Mouse (Mus musculus) neural tube, postnatal 0 days (tissue): ENCODE measurements around the gene Abcd3. TPM values are rescaled to one million over a fixed set of nuclear protein-coding genes. Genes with fewer than 3 reads are reported as not detected.

Experiments used
- polyA plus RNA-seq: library from polyadenylated mRNA; unstranded; fragments of >200 nt; fragmentation: Nextera tagmentation; extraction: Ambion mirVana; gene quantifications from 2 replicates; pipeline ENCODE4 v1.2.1, GENCODE M21; 2015

Gene Abcd3
- 76.0 and 76.5 TPM in 2 replicates for polyA plus RNA-seq

DNA sequence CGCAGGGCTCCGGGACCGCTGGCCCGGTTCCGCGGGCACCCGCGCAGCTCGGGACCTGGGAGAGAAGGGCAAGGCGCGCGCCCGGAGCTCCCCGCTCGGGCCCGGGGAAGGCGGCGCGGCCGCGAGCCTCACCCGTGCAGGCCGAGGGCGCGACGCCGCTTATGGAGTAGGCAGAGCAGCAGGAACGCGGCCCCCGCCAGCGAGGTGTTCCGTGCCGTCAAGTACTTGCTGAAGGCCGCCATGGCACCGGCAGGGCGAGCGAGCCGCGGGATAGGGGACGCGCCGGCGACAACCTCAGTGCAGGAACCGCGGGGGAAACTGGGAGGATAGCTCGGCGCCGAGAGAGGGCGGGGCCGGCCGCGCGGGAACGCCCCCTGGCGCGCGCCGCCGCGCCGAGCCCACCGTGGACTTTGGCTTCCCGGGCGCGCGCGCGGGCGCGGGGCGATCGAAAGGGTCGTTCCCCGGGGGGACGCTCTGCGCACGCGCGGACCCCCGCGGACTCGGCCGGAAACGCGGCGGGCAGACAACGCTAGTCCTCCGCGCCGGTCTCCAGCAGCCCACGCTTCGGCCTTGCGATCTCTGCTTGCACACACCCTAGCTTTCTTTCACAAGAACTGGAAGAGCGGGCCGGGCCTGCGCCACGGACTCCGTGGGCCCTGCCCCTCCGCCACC is at the start of gene Abcd3:
Gene Abcd3 (minus strand): TSS at position 426 of the 672 bp plus-strand sequence.

DNA sequence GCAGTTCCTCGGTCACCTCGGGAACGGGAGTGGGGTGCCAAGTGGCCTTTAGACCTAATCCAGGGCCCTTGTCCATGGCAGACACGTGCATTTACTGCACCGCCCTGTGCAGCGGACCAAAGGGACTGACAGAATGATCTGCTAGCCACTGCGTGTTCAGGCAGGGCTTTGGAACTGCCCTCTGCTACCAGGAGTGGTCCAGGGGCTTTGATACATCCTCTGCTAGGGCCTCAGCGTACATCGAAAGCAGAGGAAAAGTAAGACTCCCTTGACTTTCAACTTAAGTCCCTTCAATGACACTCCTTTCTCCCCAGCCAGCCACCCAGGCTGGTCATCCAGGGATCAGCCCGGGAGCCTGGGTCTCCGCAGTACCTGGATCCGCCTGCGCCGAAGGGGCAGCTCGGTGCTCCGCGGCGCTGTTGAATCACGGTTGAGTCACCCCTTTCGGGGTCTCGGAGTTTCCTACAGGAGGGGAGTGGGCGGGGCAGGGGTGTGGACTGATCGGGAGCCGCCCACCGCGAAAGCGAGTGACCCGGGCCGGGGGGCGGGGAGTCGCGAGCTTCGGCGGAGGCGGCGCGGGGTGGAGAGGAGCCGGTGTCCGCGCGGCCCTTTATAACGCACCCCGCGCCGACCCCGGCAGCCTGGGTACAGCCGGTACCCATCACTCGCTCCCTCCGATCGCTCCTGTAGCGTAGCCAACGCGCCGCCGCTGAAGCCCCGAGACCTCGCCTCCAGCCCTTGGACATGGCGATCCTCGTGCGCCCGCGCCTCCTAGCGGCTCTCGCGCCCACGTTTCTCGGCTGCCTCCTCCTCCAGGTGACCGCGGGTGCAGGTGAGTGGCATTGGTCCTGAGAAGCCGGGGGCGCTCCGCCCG is 91.9 kb downstream of the Abcd3 start, which contains the start of gene F3:
Gene F3 (plus strand): TSS at position 567 of the 874 bp plus-strand sequence.

Other genes with a start within 250 kb of the Abcd3 start
- not detected in 2 replicates for gene 4930432M17Rik, start 144.5 kb downstream of the Abcd3 start, polyA plus RNA-seq
- gene F3, start 91.8 kb downstream of the Abcd3 start, polyA plus RNA-seq = 12.4 and 14.6 TPM in 2 replicates
- gene Arhgap29, start 137.2 kb upstream of the Abcd3 start, polyA plus RNA-seq = 15.5 and 17.1 TPM in 2 replicates
- gene Abca4, start 229.1 kb upstream of the Abcd3 start, polyA plus RNA-seq = 1.1 and 1.2 TPM in 2 replicates